Mouse (Mus musculus) layer of hippocampus, postnatal 25 days (tissue): ENCODE measurements around the gene Gm49384. TPM values are rescaled to one million over a fixed set of nuclear protein-coding genes. Genes with fewer than 3 reads are reported as not detected.

Experiments used
- DNase-seq, 2 experiments: peaks; one replicate each; pipeline ENCODE4 v3.0.0; 2022; ENCODE audit warnings: mixed read lengths in 2 of 2, low spot score in 1 of 2; ENCODE audit errors: extremely low spot score in 1 of 2
- total RNA-seq, 2 experiments: library from RNA; stranded (reverse); gene quantifications; 2 replicates each; pipeline ENCODE4 v1.2.3; 2021

Gm49384 gene
- 1 to 10 TPM; 3.4 to 3.8 TPM for total RNA-seq

DNA sequence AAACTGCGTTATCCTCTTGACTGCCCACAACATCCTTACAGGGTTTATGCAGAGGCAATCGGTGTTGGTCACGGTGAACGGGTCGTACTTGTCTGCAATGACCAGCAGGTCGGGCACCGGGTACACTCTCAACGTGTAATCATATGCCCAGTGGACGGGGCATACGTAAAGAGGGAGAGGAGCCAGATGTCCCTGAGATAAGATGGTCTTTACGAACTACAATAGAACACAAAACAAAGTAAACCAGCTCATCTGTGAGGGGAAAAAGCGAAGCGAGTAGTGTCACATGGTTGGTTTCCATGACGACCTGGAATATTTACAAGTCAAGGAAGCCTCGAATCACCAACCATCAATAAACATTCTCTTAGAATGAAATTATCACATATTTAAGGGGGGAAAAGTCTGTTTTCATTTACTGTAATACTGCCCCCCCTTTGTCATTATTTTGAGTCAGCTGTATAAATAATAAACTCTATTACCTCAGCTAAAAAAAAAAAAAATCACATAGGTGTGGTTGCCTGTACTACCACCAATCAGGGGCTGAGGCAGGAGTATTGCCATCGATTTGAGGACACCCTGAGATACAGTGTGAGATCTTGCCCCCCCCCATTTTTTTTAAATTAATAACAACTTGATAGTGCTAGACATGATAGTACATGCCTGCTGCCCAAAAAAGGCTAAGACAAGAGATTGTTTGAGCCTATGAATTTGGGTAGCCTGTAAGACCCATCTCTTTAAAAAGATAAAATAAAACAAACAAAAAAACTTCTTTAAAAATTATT, at the start of gene Gm49384:
Gene Gm49384, minus strand, starts transcription at position 216 of the 782 bp plus-strand sequence.
- DNase-seq, result no peak

DNA sequence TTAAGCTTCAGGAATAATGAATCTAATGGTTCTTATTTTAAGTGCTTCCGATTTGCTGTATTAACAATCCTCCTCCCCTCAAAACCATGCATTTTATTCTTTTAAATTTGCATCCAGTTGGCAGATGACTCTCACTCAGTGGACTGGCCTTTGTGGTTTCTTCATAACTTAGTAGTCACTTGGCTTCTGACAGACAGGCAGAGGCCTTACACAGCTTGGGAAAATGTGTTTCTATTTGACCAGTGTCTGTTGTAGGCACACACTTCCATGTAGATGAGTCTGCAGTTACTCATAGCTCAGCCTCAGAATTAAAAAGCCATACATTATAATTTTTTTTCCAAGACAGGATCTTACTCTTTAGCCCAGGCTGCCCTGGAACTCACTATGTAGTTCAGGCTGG, 49.7 kb upstream of the Gm49384 start:
- DNase-seq, result no peak

DNA sequence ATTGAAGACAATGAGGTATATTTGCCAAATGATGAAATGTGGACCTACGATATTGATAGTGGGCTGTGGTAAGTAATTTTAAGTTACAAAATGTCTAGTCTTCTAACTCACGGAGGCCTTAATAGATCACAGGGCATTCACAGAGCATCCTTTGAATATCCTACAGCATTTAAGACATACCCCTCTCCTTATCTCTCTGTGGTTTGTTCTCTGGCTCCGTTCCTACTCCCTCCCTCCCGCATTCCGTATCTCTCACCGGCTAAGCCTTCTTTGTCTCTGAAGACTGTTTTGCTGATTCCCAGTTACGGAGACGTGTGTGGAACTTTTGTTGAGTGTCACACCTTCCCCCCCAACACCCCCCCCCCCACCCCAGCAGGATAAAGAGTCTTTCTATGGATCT, 46.7 kb upstream of the Gm49384 start:
- no peak for DNase-seq

DNA sequence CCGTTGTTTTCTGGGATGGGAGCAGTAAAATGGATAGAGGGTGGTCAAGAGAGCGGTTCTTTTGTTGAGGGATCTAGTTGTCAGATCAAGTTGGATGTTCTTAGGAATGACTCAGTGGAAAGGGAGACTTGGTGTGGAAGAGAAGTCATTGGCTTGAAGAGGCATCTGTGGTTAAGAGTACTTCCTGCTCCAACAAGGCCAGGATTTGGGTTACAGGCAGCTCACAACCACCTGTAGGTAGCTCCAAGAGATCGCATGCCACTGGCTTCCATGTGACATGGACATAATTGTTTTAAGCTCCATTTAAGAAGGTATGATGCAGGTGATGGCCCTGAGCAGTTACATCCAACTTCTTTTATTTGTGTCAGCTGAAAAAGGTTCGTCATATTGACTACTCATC, 45.7 kb upstream of the Gm49384 start:
- no peak for DNase-seq

DNA sequence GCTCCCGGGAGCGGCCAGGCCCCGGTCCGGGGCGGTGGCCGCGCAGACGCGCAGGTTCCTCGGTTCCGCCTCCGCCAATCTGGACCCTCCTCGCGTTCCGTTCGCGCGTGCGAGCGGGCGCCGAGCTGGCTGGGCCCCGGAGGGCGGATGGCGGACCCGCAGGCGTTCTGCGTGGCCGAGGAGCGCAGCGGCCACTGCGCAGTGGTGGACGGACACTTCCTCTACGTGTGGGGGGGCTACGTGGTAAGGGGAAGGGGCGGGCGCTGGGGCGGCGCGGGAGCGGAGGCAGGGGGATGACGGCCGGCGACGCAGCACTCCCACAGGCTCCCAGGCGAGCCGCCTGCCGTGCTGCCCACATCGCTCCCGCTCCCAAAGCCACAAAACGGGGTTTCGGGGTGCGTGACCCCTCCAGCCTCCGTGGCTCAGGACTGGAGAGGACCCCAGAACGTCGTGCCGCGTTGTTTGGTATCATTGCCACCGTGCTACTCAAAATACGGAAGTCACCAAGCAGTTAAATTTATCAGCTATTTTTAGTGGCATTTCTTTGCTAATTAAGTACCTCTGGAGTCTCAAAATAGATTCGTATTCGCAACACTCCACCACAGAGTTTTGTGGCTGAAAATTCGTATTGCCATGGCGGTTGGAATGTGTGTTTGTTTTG, 37.8 kb upstream of the Gm49384 start:
- DNase-seq, result peak; percentile 59 to 76

DNA sequence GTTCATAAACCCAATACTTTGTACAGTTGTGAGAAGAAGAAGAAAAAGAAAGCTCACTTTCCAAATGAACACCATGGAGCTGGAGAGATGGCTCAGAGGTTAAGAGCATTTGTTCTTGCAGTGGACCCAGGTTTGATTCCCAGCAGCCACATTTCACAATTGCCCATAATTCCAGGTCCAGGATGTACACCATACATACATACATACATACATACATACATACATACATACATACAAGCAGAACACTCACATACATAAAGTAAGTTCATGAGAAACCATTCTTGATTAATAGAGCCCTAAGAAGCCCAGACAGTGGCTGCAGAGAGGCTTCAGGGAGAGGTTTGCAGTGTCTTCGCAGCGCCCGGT, 37.3 kb upstream of the Gm49384 start:
- DNase-seq, result no peak

DNA sequence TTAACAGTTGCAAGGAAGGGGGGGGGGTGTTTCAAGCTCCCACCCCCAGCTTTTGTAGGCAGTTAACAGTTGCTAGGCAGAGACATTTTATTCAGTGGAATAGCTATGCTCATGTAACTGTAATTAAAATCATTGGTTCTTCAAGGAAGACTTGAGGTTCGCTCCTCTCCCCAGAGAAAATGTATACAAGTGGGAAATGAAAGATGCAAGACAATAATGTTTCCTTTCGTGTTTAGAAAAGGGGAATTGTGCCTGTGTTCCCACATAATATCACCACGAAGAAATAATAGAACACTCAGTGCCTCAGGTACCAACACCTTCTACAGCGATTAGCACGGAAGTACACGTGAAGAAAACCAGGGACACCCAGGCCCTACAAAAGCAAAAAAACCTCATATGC, 36.8 kb upstream of the Gm49384 start, which contains the start of gene Klhdc1:
Gene Klhdc1, plus strand, starts transcription at position 301 of the 400 bp plus-strand sequence.
- DNase-seq, result no peak

DNA sequence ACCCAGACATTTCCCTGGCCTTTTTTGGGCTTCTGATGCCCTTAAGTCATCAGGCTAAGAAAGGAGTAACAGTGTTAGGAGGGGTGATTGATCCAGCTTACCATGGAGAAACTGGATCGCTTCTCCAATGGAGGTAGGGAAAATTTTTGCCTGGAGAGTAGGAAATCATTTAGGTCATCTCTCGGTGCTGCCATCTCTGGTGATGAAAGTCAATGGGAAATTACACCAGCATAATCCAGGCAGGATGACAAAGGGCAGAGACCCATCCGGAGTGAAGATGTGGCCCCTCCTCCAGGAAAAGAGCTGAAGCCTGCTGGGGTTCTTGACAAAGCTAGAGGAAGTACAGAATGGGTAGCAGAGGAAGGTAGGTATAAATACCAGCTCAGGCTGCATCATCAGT, 34.2 kb upstream of the Gm49384 start:
- no peak for DNase-seq

DNA sequence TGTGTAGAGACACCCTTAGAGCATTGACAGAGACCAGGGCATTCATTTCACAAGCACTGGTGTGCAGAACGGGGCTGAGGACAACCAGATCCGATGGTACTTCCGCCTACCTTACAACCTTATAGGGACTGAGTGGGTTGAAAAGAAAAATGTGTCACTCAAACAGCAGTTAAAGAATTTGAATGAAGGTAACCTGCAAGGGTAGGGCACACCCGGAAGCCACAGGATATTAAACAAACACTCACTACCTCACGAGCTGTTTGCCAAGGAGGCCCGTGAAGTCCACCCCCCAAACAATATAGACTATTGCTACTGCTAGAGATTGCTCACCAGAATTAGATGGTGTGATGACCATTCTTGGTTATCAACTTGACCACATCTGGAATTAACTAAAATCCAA, 31.7 kb upstream of the Gm49384 start:
- no peak for DNase-seq

DNA sequence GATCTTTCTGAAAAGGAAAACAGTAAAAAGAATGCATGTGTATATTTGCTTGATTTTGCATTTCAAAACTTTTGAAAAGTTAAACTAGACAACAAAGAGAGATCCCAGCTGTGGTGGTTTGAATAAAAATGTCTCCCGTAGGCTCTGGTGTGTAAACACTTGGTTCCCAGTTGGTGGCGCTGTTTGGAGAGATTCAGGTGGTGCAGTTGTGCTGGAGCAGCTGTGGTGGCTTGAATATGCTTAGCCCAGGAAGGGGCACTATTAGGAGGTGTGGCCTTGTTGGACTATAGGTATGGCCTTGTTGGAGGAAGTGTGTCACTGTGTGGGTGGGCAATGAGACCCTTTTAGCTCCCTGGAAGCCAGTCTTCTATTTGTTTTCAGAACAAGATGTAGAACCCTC, 25.2 kb upstream of the Gm49384 start:
- DNase-seq, result no peak

DNA sequence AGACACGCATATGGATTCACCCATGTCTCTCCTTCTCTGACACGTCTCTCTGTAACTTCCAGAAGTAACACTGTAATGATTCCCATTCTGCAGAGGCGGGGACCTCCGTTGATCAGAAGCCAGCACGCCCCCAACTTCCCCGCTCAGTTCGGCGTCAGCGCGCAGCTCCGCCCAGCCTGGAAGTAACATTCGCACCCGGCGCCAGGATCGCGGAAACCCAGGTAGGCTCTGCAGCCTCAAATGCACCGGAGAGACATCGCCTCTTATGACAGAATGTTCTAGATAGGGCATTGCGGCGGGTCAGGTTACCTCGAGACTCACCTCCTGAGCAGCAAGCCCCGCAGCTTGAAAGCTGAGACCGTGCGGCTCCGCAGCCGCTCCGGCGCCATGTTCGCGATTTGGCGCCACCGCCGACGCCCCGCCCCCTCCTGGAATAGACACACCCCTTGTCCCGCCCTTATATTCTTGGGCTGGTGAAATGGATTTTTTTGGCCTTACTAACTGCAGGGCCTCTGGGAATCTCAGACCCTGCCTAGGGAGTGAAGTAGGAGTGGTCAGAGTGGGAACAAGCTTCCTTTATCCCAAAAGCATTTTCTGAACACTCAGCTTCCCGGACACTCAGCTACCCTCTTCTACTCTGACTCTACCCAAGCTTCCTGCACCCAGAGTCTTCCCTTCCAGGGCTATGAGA, 23.9 kb upstream of the Gm49384 start, which contains the start of gene Pole2:
Gene Pole2, minus strand, starts transcription at position 420 of the 691 bp plus-strand sequence.
- peak; percentile 78 to 81 for DNase-seq

DNA sequence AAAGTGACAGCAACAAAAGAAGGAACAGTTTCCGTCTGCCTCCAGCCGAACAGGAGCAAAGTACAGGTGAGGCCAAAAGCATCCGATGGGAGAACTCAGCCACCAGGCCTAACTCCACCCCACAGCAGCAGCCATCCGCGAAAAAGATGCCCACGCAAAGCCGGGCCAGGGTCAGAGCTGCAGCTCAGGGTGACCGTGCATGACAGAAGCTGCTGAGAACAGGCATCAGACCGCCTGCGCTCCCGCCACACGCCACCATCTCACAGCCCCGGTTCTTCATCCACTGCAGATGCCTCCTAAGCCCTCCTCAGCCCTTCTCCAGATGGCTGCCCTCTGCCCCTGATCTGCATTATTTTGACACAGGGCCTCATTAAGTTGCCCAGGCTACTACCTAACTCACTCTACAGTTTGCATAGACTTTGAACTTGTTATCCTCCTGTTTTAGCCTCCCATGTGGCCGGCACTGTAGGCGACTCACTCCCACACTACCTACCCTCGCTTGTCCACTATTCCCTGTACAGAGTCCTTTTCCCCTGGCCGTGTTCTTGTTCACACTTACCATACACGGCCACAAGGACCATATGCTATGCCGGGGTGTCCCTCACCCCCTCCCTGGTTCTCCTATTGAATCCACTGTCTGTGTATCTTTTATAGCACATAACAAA, 16.7 kb upstream of the Gm49384 start:
- DNase-seq, result no peak

DNA sequence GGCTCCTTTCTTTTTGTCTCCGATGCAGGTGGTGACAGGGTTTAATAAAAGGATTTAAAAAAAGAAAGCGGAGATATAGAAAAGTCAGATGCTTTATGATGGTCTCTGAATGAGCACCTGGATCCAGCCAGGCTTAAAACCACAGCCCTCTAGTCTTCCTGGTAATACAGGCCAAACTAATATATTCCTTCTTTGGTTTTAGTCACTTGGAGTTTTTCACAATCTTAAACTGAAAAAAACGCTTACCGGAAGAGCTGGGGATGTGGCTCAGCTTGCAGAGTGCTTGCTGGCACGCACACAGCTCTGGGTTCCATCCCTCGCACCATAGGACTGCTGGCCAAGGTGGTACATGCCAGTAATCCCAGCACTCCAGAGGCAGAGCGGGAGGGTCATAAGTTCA, 12.5 kb upstream of the Gm49384 start:
- DNase-seq, result no peak

DNA sequence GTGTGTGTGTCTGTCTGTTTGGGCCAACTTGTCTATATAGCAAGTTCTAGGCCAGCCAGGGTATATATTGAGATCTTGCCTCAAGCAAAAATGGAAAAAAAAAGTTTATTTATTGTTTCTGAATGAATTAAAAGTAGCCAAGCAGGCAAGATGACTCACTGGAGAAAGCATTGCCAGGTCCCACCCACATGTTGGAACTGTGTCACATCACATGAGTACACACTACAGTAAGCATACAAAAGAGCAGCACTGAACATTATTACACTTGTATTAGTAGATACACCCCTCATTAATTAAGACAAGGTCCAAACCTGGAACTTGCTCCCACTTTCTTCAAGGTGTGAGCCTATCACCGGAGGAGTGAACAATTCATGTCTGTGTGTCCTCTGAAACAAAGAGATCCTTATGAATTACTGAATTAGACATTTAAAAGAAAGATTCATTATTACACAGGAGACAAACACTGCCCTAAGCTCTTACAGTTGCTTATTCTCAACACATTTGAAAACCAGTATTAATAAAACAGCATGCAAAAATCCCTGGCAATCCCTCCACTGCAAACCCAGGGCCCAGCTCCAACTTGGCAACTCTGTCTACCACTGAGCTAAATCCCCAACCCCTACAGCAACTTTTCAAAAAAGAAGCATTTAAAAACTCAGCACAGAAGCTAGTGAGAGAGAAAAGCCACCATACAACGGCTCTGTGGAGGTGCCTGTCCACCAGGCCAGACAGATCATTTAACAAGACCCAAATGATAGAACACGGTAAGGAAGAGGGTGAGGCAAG, 11.1 kb upstream of the Gm49384 start:
- DNase-seq, result peak; percentile 19 to 54

DNA sequence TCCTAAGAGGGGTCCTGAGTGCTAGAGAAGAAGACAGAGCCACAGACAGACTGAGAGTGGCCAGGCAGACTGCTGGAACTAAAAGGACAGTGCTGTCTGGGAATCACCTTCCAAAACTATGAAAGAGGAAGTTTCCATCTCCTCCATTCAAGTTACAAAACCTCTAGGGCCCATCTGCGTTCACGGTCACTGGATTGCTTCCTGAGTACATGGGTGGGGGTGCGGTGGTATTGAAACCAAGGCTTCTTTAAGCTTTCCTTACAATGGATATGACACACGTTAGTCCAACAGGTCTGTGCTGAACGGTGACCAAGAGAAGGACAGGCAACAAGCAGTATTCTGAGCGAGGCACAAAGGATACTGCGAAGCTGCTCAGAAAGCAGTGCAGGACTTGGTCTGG, 10.3 kb upstream of the Gm49384 start:
- no peak for DNase-seq

DNA sequence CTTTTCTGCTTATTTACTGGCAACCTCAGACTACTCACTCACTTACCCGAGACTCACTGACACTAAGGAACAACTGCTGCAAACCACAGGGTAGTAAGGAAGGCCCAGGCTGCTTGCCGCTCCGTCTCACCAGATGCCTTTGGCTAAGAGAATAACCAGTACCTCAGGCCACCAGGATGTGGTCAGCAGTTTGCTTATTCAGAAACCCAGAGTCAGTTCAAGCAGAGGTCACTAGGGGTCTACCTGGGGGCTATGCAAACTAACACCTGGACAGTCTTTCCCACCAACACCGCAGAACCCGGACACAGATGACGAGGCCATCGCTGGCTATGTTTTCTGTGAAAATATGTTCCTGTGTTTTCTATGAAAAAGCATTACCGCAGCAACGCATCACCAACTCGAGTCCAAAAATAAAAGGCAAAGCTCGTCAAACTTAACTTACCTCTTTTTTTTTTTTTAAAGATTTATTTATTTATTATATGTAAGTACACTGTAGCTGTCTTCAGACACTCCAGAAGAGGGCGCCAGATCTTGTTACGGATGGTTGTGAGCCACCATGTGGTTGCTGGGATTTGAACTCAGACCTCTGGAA, 9.2 kb upstream of the Gm49384 start:
- no peak for DNase-seq

DNA sequence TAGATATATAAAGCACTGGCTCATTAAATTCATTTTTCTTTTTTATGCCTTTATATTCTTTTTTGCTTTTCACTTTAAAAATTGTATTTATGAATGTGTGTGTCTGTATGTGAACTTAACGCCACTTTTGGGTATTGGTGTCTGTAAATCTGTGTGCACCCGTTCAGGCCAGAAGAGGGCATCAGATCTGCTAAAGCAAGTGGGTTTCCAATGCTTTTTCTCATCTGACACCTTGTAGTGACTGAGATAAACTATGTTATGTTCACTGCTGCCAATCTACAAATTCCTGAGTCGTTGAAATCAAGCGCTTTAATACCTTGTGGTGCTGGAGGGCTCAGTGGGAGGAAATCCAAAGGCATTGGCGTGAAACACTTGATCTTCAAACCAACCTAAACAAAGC, 7.0 kb upstream of the Gm49384 start:
- DNase-seq, result no peak

DNA sequence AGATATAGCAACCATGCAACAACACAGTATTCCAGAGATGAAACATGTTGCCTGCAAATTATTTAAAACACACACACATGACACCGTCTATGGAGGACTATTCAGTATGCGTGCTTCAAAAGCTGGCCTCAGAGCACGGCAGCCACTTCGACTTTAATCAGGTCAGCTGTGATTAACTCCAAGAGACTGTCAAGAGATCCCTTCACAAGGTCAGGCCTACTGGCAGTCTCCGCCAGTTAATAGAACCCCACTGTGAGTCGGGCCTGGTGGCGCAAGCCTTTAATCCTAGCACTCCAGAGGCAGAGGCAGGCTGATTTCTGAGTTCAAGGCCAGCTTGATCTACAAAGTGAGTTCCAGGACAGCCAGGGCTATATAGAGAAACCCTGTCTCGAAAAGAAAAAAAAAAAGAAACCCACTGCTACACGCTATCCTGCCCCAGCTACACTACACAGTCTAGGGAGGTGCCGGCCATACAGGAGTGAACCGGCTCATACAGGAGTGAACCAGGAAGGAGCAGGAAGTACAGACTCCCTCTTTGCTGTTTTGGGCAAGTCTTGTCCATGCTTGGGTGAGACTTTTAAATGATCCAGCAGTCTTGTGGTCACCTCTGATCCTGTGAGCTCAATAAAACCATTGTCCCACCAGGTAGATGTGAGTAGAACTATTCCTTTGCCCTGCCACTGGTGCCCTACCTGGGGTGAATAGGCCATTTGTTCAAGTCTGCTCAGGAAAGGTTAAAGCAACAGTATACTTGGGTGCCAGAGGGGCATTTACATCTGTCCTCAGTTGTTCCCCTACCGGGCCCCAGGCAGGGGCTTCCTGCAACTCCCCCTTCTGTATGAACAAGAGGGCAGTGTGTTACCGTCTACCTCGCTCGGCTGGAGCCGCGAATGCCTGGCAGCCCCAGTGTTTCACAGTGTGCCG, 6.3 kb upstream of the Gm49384 start:
- no peak for DNase-seq

DNA sequence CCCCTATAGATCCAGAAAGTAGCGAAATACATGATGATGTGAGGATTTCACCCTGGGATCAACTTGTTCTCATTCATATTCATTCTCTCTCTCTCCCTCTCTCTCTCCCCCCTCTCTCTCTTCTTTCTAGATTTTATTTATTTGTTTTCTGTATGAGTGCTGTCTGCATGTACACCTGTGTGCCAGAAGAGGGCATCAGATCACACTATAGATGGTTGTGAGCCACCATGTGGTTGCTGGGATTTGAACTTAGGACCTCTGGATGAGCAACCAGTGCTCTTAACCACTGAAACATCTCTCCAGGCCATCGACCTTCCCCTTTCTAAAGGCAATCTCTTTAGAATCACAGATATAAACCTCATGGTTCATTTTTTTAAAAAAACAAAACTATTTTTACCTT, 4.5 kb upstream of the Gm49384 start:
- no peak for DNase-seq
